8 mouse cellular contexts compared by ENCODE assay signal in genomic region chr2:165557278-165557677, GRCm38 (mm10).
"Had no signal": no experiment of that assay in that cellular context is flagged by ENCODE, and none has a peak within 500 bp of the region (broad histone marks: within the 10 kb centered on the region; RNA-seq: fewer than 3 reads in every experiment).

No protein-coding gene starts in this region.

- DNase-seq: retina, postnatal 1 day; spleen, adult 18-20 months; thymus, adult 18-20 months; thymus, adult 2 months; thymus, postnatal 14 days; thymus, postnatal 25 days; thymus, postnatal 36 days; thymus, postnatal 4 days had no signal
